Mouse (Mus musculus): ENCODE data around the gene Foxs1.

Foxs1 gene

GRCm38 (mm10) chr2:152933048-152933447 is at the start of gene Foxs1:
Gene Foxs1 (minus strand): TSS chr2:152933208.
- DNase-seq (ENCODE audit: low read depth, low spot score), result no peak

DNA sequence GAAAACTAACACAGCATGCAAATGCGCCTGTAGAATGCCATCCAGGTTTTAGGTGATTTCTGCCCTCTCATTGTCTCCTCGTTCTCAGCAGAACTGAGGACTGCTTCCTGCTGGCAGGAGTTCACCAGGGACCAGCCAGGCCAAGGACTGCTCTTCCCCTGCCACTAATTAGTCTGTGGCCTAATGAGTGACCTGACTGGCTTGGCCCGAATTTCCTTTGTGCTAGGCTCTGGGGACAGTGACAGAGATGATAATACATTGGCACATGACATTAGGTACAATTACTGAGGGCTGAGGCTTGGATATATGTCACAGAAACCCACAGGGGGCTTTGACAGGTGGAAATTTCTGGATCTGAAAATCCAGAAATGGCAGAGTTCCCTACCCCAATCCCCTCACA is 44.0 kb upstream of the Foxs1 start:
- DNase-seq (ENCODE audit: low read depth, low spot score), result no peak

DNA sequence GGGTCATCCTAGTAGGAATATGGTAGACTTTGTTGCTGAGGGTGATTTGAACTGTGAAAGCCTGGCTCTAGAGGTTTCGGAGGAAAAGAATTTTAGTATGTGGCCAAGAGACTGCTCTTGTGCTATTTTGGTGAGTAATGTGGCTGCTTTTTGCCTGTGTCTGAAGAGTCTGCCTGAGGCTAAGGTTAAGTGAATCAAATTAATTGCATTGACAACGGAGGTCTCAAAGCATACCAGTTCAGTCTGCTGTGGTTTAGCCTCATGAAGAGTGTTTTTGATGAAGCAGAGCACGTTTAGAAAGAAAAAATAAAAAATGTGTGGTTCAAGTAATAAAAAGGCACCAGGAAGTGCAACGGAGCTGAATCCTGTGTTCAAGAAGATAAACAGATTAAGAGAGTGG is 32.5 kb upstream of the Foxs1 start:
- DNase-seq (ENCODE audit: low read depth, low spot score), result no peak

GRCm38 (mm10) chr2:152962091-152962793 is 29.2 kb upstream of the Foxs1 start, which contains the start of gene Ttll9:
Gene Ttll9 (plus strand): TSS chr2:152962485.
- no peak for DNase-seq (ENCODE audit: low read depth, low spot score)

DNA sequence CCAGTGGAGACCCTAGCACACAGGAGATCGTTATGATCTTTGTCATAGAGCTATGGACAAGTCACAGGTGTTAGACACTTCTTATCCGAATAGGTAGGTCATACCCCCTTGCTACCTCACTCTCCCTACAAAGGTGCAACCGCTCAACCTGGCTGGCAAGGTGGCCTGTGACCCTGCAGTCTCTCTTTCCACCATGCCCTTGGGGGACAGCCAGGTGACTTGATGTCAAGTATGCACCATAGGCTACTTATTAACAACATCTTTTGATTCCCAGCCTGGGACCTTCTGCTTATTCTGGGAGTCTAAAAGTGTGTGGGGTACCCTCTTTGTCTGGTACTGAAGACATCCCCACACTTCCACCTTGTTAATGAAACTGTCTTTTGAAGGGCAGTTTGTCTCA is 25.1 kb upstream of the Foxs1 start:
- no peak for DNase-seq (ENCODE audit: low read depth, low spot score)

DNA sequence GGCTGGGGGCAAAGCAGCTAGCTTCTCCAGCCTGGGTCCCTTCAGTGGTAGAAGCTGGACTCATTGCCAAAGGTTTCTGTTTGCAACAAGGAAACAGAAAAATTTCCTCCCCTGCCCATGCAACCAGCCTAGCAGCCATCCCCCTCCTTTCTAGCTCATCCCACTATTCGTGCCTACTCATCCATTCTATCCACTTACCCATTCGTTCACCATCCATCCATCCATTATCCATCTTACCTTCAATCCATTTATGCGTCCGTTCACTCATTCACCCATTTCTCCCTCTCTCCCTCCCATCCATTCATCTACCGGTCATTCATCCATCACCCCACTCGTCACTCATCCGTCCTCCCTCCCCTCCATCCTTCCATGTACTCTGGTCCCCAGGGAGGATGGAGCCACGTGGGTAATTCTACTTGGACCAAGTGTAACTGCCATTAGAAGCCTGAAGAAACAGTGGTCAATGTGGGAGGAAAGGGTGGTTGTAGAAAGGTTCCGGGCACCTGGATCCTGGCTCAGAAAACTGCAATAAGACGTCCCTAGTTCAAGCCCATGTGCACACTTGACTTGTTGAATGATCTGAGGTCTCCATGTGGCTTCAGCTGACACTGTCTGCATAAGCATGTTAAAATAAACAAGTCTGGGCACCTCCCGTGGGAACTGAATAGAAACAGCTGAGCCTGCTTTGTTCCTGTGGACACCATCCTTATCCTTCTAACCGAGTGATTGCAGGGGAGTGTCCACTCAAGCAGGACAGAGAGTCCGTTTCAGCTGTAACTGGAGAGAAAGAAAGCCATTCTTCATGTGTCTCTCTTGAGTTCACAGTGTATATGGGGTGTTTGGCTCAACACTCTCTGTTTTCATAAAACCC is 19.1 kb upstream of the Foxs1 start:
- no peak for DNase-seq (ENCODE audit: low read depth, low spot score)

GRCm38 (mm10) chr2:152951065-152951849 is 18.2 kb upstream of the Foxs1 start, which contains the start of gene Dusp15:
Gene Dusp15 (minus strand): TSS chr2:152951698.
- no peak for DNase-seq (ENCODE audit: low read depth, low spot score)

GRCm38 (mm10) chr2:152950358-152951064 is 17.5 kb upstream of the Foxs1 start:
- DNase-seq (ENCODE audit: low read depth, low spot score), result no peak

DNA sequence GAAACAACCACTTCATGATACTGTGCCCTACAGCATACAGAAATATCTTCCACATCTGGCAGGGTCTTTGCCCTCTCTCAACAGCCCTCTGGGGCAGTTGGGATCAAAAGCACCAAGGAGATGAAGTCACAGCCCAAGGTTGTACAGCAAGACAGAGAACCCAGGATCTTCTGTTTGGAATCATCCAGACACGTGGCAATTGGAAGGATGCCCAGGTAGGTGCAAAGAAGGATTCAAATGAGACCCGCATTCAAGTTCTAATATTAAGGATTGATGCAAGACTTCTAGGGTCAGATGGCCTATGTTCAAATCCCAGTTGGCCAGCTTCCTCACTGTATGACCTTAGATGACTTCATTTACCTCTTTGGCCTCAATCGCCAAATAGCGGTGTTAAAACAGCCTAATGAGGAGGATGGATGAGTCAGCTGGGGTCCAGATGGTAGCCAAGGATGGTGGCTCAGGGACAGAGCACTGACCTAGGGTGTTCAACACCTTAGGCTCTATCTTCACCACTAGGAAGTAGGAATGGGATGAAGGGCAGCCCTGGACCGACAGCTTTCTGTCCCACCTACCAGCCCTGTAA is 15.5 kb upstream of the Foxs1 start:
- DNase-seq (ENCODE audit: low read depth, low spot score), result no peak

GRCm38 (mm10) chr2:152947098-152947497 is 14.1 kb upstream of the Foxs1 start:
- no peak for DNase-seq (ENCODE audit: low read depth, low spot score)

GRCm38 (mm10) chr2:152944013-152944412 is 11.0 kb upstream of the Foxs1 start:
- DNase-seq (ENCODE audit: low read depth, low spot score), result no peak

- DNase-seq (ENCODE audit: low read depth, low spot score), result no peak
These were observed 10.6 kb upstream of the Foxs1 start for GRCm38 (mm10) chr2:152943568-152943967.

DNA sequence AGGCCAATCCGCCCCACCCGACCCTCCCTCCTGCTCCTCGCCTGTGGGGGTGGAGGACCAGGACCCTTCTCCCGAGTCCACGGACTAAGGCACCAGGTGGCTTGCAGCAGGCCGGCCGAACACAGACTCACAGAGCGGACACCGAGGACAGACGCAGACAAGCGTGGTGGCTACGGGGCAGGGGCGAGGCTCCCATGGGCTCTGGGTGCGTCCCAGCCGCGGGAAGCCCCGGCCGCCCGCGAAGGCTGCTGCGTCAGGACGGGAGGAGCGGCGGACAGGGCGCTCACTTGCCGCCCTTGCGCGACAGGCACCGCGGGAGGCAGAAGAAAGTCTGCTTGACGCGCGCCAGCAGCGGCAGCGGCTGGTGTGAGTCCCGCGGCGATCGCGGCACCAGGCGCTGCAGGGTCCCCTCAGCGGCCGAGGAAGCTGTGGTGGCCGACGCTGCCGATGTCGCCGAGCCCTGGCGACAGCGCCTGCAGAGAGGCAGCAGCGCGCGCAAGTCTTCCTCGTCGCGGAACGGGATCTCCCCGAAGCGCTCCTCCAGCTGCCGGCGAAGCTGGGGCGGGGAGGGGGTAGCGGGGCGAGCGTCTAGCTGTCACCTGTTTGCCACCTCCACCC is 10.0 kb upstream of the Foxs1 start:
- no peak for DNase-seq (ENCODE audit: low read depth, low spot score)

DNA sequence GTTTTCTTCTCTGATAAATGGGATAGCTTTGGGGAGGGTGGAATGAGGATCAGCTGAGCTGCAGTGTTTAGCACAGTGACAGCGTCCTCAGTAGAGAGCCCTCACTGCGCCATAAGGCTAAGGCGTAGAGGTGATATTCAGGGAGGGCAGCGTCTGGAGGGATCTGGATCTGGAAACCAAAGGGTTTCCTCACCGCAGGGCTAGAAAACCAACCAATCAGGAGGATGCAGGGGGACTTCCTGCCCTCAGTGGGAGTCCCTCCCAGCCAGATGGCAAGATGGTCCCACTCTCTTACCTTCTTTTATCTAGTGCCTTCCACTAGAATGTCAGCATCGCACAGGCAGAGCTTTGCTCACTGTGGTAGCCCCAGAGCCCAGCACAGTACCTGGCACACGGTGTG is 8.8 kb upstream of the Foxs1 start:
- DNase-seq (ENCODE audit: low read depth, low spot score), result no peak

GRCm38 (mm10) chr2:152941106-152941505 is 8.1 kb upstream of the Foxs1 start:
- DNase-seq (ENCODE audit: low read depth, low spot score), result no peak

DNA sequence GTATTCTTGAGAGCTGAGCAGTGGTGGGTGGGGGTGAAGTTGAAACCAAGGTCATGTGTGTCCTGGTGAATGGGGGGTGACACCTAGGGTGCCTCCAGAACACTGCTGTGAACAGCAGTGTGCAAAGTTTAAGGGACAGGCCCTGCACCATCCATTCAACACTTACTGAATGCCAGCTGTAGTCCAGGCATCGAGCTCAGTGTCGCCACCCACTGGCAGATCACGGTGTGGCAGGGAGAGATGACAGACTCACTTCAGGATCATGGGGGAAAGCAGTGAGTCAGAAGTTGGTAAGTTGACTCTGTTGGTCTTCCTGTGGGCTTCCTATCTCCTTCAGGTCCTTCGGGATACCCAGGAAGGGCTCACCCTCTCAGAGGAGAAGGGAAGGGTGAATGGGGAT is 6.8 kb upstream of the Foxs1 start:
- no peak for DNase-seq (ENCODE audit: low read depth, low spot score)

- DNase-seq (ENCODE audit: low read depth, low spot score), result no peak
These were observed 606 bp upstream of the Foxs1 start for GRCm38 (mm10) chr2:152933614-152934013.

GRCm38 (mm10) chr2:152931456-152932160 is 1.4 kb downstream of the Foxs1 start:
- no peak for DNase-seq (ENCODE audit: low read depth, low spot score)

- no peak for DNase-seq (ENCODE audit: low read depth, low spot score)
These were observed 2.7 kb downstream of the Foxs1 start for GRCm38 (mm10) chr2:152930276-152930675.

DNA sequence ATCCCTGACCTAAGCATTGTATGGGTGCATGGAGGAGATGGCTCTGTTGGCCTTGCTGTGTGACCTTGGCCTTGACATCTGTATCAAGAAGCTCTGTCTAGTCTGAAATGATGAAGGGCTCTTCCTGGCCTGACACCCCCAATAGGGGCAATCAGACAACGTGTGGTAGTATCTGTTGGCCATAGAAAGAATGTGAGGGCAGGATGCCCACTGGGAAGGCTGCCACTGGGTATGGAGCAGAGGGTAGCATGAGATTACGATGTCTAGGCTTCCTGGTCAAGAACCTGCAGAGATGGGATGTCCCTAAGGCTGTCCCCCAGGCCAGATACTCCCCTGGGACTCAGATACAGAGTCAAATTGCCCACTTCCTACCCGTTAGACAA is 4.0 kb downstream of the Foxs1 start:
- DNase-seq (ENCODE audit: low read depth, low spot score), result no peak
